Mouse (Mus musculus) neural tube, embryonic 11.5 days (tissue): ENCODE results near the gene Tmem169. TPM values are rescaled to one million over a fixed set of nuclear protein-coding genes. Genes with fewer than 3 reads are reported as not detected.

ENCODE experiments used
- ATAC-seq: fragments of 200-750 bp; cut with Nextera tagmentation; 2 replicates; pipeline ENCODE4 v1.8.0; 2017; ENCODE audit warnings: moderate number of reproducible peaks, mild to moderate bottlenecking, moderate TSS enrichment, moderate library complexity; ENCODE audit not compliant: insufficient read depth, low FRiP score, low TSS enrichment
- DNase-seq: peaks from one replicate; pipeline ENCODE4 v3.0.0-alpha.2; 2015; ENCODE audit warnings: low spot score
- H3K27ac ChIP-seq: fragments of 300-500 bp; sonication (generic); 2 replicates; pipeline ENCODE4 v1.5.1; 2014; ENCODE audit warnings: low read depth, mild to moderate bottlenecking, low read length
- H3K27me3 ChIP-seq: fragments of 300-500 bp; sonication (generic); 2 replicates; pipeline ENCODE4 v1.6.1; 2014; ENCODE audit warnings: mild to moderate bottlenecking, low read length, mixed read lengths; ENCODE audit not compliant: control insufficient read depth, insufficient read depth
- H3K36me3 ChIP-seq: fragments of 300-500 bp; sonication (generic); 2 replicates; pipeline ENCODE4 v1.6.1; 2014; ENCODE audit warnings: mild to moderate bottlenecking, low read length, moderate library complexity, mixed read lengths; ENCODE audit not compliant: control insufficient read depth, insufficient read depth
- H3K4me1 ChIP-seq: fragments of 300-500 bp; sonication (generic); 2 replicates; pipeline ENCODE4 v1.6.1; 2014; ENCODE audit warnings: low read length, mixed read lengths; ENCODE audit not compliant: control insufficient read depth, insufficient read depth
- H3K4me2 ChIP-seq: fragments of 300-500 bp; sonication (generic); 2 replicates; pipeline ENCODE4 v1.6.1; 2014; ENCODE audit warnings: low read depth, mild to moderate bottlenecking, moderate library complexity
- H3K4me3 ChIP-seq: fragments of 300-500 bp; sonication (generic); 2 replicates; pipeline ENCODE4 v1.5.1; 2014; ENCODE audit warnings: low read depth, low read length
- H3K9ac ChIP-seq: fragments of 300-500 bp; sonication (generic); 2 replicates; pipeline ENCODE4 v1.6.1; 2014; ENCODE audit warnings: mild to moderate bottlenecking, low read length
- H3K9me3 ChIP-seq: fragments of 300-500 bp; sonication (generic); 2 replicates; pipeline ENCODE4 v1.6.1; 2016; ENCODE audit warnings: low read length; ENCODE audit not compliant: control insufficient read depth
- WGBS: fragments of 180-500 bp; shearing (Covaris S2); extraction: QIAGEN DNeasy Blood & Tissue Kit; methylation state at CpG from one replicate; pipeline ENCODE4 v1.1.7; 2014; 5-methylcytosine and 5-hydroxymethylcytosine counted together
- polyA plus RNA-seq: library from polyadenylated mRNA; unstranded; fragments of >200 nt; fragmentation: Nextera tagmentation; extraction: Ambion mirVana; gene quantifications from 2 replicates; pipeline ENCODE4 v1.2.1, GENCODE M21; 2014

Gene Tmem169
- polyA plus RNA-seq, 1 experiment from 2014 or later, result 22.6 TPM

GRCm38 (mm10) chr1:72290896-72291295, 6.7 kb downstream of the Tmem169 start:
- ATAC-seq (no peak), DNase-seq (no peak)
- WGBS, result 95% methylated on average over 4 of the region's 4 CpGs
- no peaks in the 10 kb centered on the region for H3K9me3 ChIP-seq
- no peaks in the 10 kb centered on the region for H3K27me3 ChIP-seq
- H3K4me1 ChIP-seq, result no peaks in the 10 kb centered on the region; the same call in 1 of the 2 replicates
- no peak overlapping the region for H3K4me2 ChIP-seq
- no peak overlapping the region for H3K4me3 ChIP-seq
- H3K9ac ChIP-seq, result no peak overlapping the region
- H3K27ac ChIP-seq, result no peak overlapping the region
- no peaks in the 10 kb centered on the region for H3K36me3 ChIP-seq

GRCm38 (mm10) chr1:72291421-72291820, 7.3 kb downstream of the Tmem169 start:
- H3K36me3 ChIP-seq, result no peaks in the 10 kb centered on the region
- no peak for DNase-seq
- H3K4me1 ChIP-seq, result no peaks in the 10 kb centered on the region; the same call in 1 of the 2 replicates
- H3K9ac ChIP-seq, result no peak overlapping the region
- no peaks in the 10 kb centered on the region for H3K9me3 ChIP-seq
- 97% methylated on average over 4 of the region's 4 CpGs for WGBS
- H3K4me2 ChIP-seq, result no peak overlapping the region
- no peak overlapping the region for H3K27ac ChIP-seq
- H3K4me3 ChIP-seq, result no peak overlapping the region
- no peaks in the 10 kb centered on the region for H3K27me3 ChIP-seq
- ATAC-seq, result no peak

GRCm38 (mm10) chr1:72291925-72292324, 7.8 kb downstream of the Tmem169 start:
- no peak for ATAC-seq
- no peak overlapping the region for H3K9ac ChIP-seq
- no peaks in the 10 kb centered on the region for H3K36me3 ChIP-seq
- H3K4me3 ChIP-seq, result no peak overlapping the region
- H3K4me2 ChIP-seq, result no peak overlapping the region
- WGBS, result 91% methylated on average over 2 of the region's 2 CpGs
- no peak overlapping the region for H3K27ac ChIP-seq
- H3K27me3 ChIP-seq, result no peaks in the 10 kb centered on the region
- H3K9me3 ChIP-seq, result no peaks in the 10 kb centered on the region
- H3K4me1 ChIP-seq, result no peaks in the 10 kb centered on the region
- DNase-seq, result no peak

- DNase-seq (no peak), ATAC-seq (no peak)
- H3K9ac ChIP-seq, result no peak overlapping the region
- H3K9me3 ChIP-seq, result no peaks in the 10 kb centered on the region
- no peak overlapping the region for H3K4me3 ChIP-seq
- no peaks in the 10 kb centered on the region for H3K27me3 ChIP-seq
- H3K36me3 ChIP-seq, result no peaks in the 10 kb centered on the region
- no peaks in the 10 kb centered on the region for H3K4me1 ChIP-seq
- 65% methylated on average over 4 of the region's 4 CpGs for WGBS
- H3K4me2 ChIP-seq, result no peak overlapping the region
- no peak overlapping the region for H3K27ac ChIP-seq
Measured at GRCm38 (mm10) chr1:72293869-72294663, 9.9 kb downstream of the Tmem169 start.

- no peak overlapping the region for H3K9ac ChIP-seq
- H3K4me1 ChIP-seq, result no peaks in the 10 kb centered on the region
- 93% methylated on average over 8 of the region's 8 CpGs for WGBS
- ATAC-seq (no peak), DNase-seq (no peak)
- H3K27ac ChIP-seq, result no peak overlapping the region
- no peaks in the 10 kb centered on the region for H3K9me3 ChIP-seq
- no peak overlapping the region for H3K4me3 ChIP-seq
- H3K4me2 ChIP-seq, result no peak overlapping the region
- no peaks in the 10 kb centered on the region for H3K27me3 ChIP-seq
- no peaks in the 10 kb centered on the region for H3K36me3 ChIP-seq
Measured at GRCm38 (mm10) chr1:72295746-72296145, 11.6 kb downstream of the Tmem169 start.

- Histone ChIP-seq H3K9me3 (no peaks in the 10 kb centered on the region), H3K27ac (no peak overlapping the region), H3K27me3 (no peaks in the 10 kb centered on the region), H3K4me3 (no peak overlapping the region), H3K4me2 (no peak overlapping the region), H3K36me3 (no peaks in the 10 kb centered on the region), H3K4me1 (no peaks in the 10 kb centered on the region), H3K9ac (no peak overlapping the region)
- ATAC-seq (no peak), DNase-seq (no peak)
- 84% methylated on average over 1 of the region's 1 CpGs for WGBS
Measured at GRCm38 (mm10) chr1:72301845-72302244, 17.7 kb downstream of the Tmem169 start.

GRCm38 (mm10) chr1:72306241-72306640, 22.1 kb downstream of the Tmem169 start:
- Histone ChIP-seq H3K4me1 (no peaks in the 10 kb centered on the region; the same call in 1 of the 2 replicates), H3K36me3 (no peaks in the 10 kb centered on the region), H3K27me3 (no peaks in the 10 kb centered on the region), H3K27ac (no peak overlapping the region), H3K9me3 (no peaks in the 10 kb centered on the region), H3K4me2 (peak overlapping the region; percentile 2; the same call in 1 of the 2 replicates), H3K4me3 (no peak overlapping the region), H3K9ac (no peak overlapping the region)
- ATAC-seq (no peak), DNase-seq (no peak)
- 48% methylated on average over 3 of the region's 3 CpGs for WGBS

GRCm38 (mm10) chr1:72306679-72307181, 22.6 kb downstream of the Tmem169 start:
- peak overlapping the region; percentile 85; the same call in 1 of the 2 replicates for H3K9ac ChIP-seq
- H3K4me3 ChIP-seq, result peak overlapping the region; percentile 59; the same call in 1 of the 2 replicates
- H3K4me1 ChIP-seq, result no peaks in the 10 kb centered on the region; the same call in 1 of the 2 replicates
- H3K27me3 ChIP-seq, result no peaks in the 10 kb centered on the region
- ATAC-seq (peak; percentile 80), DNase-seq (no peak)
- 4% methylated on average over 11 of the region's 11 CpGs for WGBS
- peak overlapping the region; percentile 79 for H3K27ac ChIP-seq
- no peaks in the 10 kb centered on the region for H3K36me3 ChIP-seq
- H3K9me3 ChIP-seq, result no peaks in the 10 kb centered on the region
- H3K4me2 ChIP-seq, result peak overlapping the region; percentile 71

GRCm38 (mm10) chr1:72307317-72307798, 23.2 kb downstream of the Tmem169 start, which contains the start of gene Xrcc5:
Xrcc5 (plus strand) TSS chr1:72307421.
- peak within 1 kb of the TSS; percentile 79 for H3K27ac ChIP-seq
- H3K9ac ChIP-seq, result peak within 1 kb of the TSS; percentile 85
- H3K27me3 ChIP-seq, result no peaks in the 10 kb centered on the region
- H3K36me3 ChIP-seq, result no peaks in the 10 kb centered on the region
- H3K4me3 ChIP-seq, result peak within 1 kb of the TSS; percentile 59
- ATAC-seq (peak; percentile 97), DNase-seq (peak; percentile 95)
- no peaks in the 10 kb centered on the region for H3K9me3 ChIP-seq
- WGBS, result under 1% methylated on average over 21 of the region's 21 CpGs
- H3K4me1 ChIP-seq, result no peaks in the 10 kb centered on the region; the same call in 1 of the 2 replicates
- peak within 1 kb of the TSS; percentile 71 for H3K4me2 ChIP-seq
